Mouse (Mus musculus) testis, postnatal 10 days (tissue): Measurements from ENCODE around the gene Hist1h3f.
"Not testable (repeated sequence)": the region's sequence is repeated elsewhere in the genome, so short reads cannot be mapped to it uniquely, and the experiment has no call there.

Experiments
- DNase-seq: peaks from one replicate; pipeline ENCODE4 v3.0.0; 2021; ENCODE audit warnings: low spot score

Hist1h3f gene

GRCm38 (mm10) chr13:23518295-23518603 is 25.6 kb upstream of the Hist1h3f start:
- DNase-seq = no peak

- peak; percentile 77 for DNase-seq
Observed at GRCm38 (mm10) chr13:23518885-23519284, 25.0 kb upstream of the Hist1h3f start.

- peak; percentile 75 for DNase-seq
Observed at GRCm38 (mm10) chr13:23519416-23519815, 24.4 kb upstream of the Hist1h3f start.

- DNase-seq = peak; percentile 79
Observed at GRCm38 (mm10) chr13:23521703-23522102, 22.1 kb upstream of the Hist1h3f start.

GRCm38 (mm10) chr13:23523976-23524375 is 19.9 kb upstream of the Hist1h3f start:
- DNase-seq = no peak

GRCm38 (mm10) chr13:23524654-23525053 is 19.2 kb upstream of the Hist1h3f start:
- DNase-seq = peak; percentile 88

GRCm38 (mm10) chr13:23525901-23526300 is 18.0 kb upstream of the Hist1h3f start:
- DNase-seq = no peak

- DNase-seq = peak; percentile 92
Observed at GRCm38 (mm10) chr13:23526312-23526711, 17.5 kb upstream of the Hist1h3f start.

GRCm38 (mm10) chr13:23529005-23529404 is 14.8 kb upstream of the Hist1h3f start:
- no peak for DNase-seq

- no peak for DNase-seq
Observed at GRCm38 (mm10) chr13:23529480-23530165, 14.2 kb upstream of the Hist1h3f start.

GRCm38 (mm10) chr13:23530181-23530900 is 13.5 kb upstream of the Hist1h3f start:
- DNase-seq = peak; percentile 63

GRCm38 (mm10) chr13:23530901-23531875 is 12.7 kb upstream of the Hist1h3f start, which contains the start of gene Hist1h4h:
Hist1h4h (plus strand) TSS chr13:23531050.
- peak; percentile 95 for DNase-seq

GRCm38 (mm10) chr13:23532262-23533075 is 11.4 kb upstream of the Hist1h3f start:
- DNase-seq = no peak

- DNase-seq = not testable (repeated sequence)
Observed at GRCm38 (mm10) chr13:23533560-23534367, 10.1 kb upstream of the Hist1h3f start, which contains the start of gene Hist1h2af. Hist1h2af (plus strand) TSS chr13:23533906.

- DNase-seq = no peak
Observed at GRCm38 (mm10) chr13:23534368-23535131, 9.3 kb upstream of the Hist1h3f start.

- DNase-seq = peak; percentile 89
Observed at GRCm38 (mm10) chr13:23535137-23536075, 8.4 kb upstream of the Hist1h3f start, which contains the start of gene Hist1h3g. Hist1h3g (plus strand) TSS chr13:23535422.

- no peak for DNase-seq
Observed at GRCm38 (mm10) chr13:23536076-23536822, 7.6 kb upstream of the Hist1h3f start.
